Mouse (Mus musculus) hindbrain, embryonic 11.5 days (tissue): ENCODE data around the gene Cadps. TPM values are rescaled to one million over a fixed set of nuclear protein-coding genes. Genes with fewer than 3 reads are reported as not detected.
A peak's percentile ranks its signal among the peaks of the same experiment; 100 is the strongest.

Source experiments
- ATAC-seq: fragments of 200-750 bp; cut with Nextera tagmentation; 2 replicates; pipeline ENCODE4 v1.8.0; 2017; ENCODE audit warnings: mild to moderate bottlenecking, moderate TSS enrichment, moderate library complexity; ENCODE audit not compliant: low FRiP score
- DNase-seq: peaks from one replicate; pipeline ENCODE4 v3.0.0-alpha.2; 2015; ENCODE audit warnings: low spot score
- H3K27ac ChIP-seq: fragments of 300-500 bp; sonication (generic); 2 replicates; pipeline ENCODE4 v1.5.1; 2014; ENCODE audit warnings: mild to moderate bottlenecking, low read depth, low read length
- H3K27me3 ChIP-seq: fragments of 300-500 bp; sonication (generic); 2 replicates; pipeline ENCODE4 v1.6.1; 2014; ENCODE audit warnings: mild to moderate bottlenecking, low read length, moderate library complexity, mixed read lengths; ENCODE audit not compliant: control insufficient read depth, insufficient read depth
- H3K36me3 ChIP-seq: fragments of 300-500 bp; sonication (generic); 2 replicates; pipeline ENCODE4 v1.6.1; 2014; ENCODE audit warnings: mild to moderate bottlenecking, low read length, moderate library complexity, mixed read lengths; ENCODE audit not compliant: control insufficient read depth, insufficient read depth
- H3K4me1 ChIP-seq: fragments of 300-500 bp; sonication (generic); replicated peaks from 2 replicates; pipeline ENCODE4 v1.6.1; 2014; ENCODE audit warnings: low read length, mixed read lengths; ENCODE audit not compliant: control insufficient read depth, insufficient read depth
- H3K4me2 ChIP-seq: fragments of 300-500 bp; sonication (generic); replicated peaks from 2 replicates; pipeline ENCODE4 v1.6.1; 2014; ENCODE audit warnings: mild to moderate bottlenecking, low read depth, low read length
- H3K4me3 ChIP-seq: fragments of 300-500 bp; sonication (generic); 2 replicates; pipeline ENCODE4 v1.5.1; 2014; ENCODE audit warnings: low read depth, low read length
- H3K9ac ChIP-seq: fragments of 300-500 bp; sonication (generic); 2 replicates; pipeline ENCODE4 v1.6.1; 2014; ENCODE audit warnings: low read depth, low read length
- H3K9me3 ChIP-seq: fragments of 300-500 bp; sonication (generic); 2 replicates; pipeline ENCODE4 v1.6.1; 2016; ENCODE audit warnings: low read length; ENCODE audit not compliant: control insufficient read depth
- WGBS: fragments of 180-500 bp; shearing (Covaris S2); extraction: QIAGEN DNeasy Blood & Tissue Kit; methylation state at CpG from one replicate; pipeline ENCODE4 v1.1.7; 2014; 5-methylcytosine and 5-hydroxymethylcytosine counted together
- polyA plus RNA-seq: library from polyadenylated mRNA; unstranded; fragments of >200 nt; fragmentation: Nextera tagmentation; extraction: Ambion mirVana; gene quantifications from 2 replicates; pipeline ENCODE4 v1.2.1, GENCODE M21; 2014

The Cadps gene
- polyA plus RNA-seq, 1 experiment from 2014 or later = 24.3 TPM

GRCm38 (mm10) chr14:12406588-12406987 lies 416.3 kb downstream of the Cadps start:
- no peak for DNase-seq
- WGBS = 89% methylated on average over 10 of the region's 10 CpGs

GRCm38 (mm10) chr14:12405201-12405600 lies 417.7 kb downstream of the Cadps start:
- H3K4me1 ChIP-seq = no peaks in the 10 kb centered on the region
- no peaks in the 10 kb centered on the region for H3K36me3 ChIP-seq
- H3K27me3 ChIP-seq = peaks cover 7% of the 10 kb centered on the region
- no peak for ATAC-seq
- no peaks in the 10 kb centered on the region for H3K9me3 ChIP-seq
- no peak overlapping the region for H3K4me2 ChIP-seq
- no peak overlapping the region for H3K9ac ChIP-seq
- DNase-seq = no peak
- H3K27ac ChIP-seq = no peak overlapping the region
- no peak overlapping the region for H3K4me3 ChIP-seq
- 79% methylated on average over 5 of the region's 5 CpGs for WGBS

More at GRCm38 (mm10) chr14:12406588-12406987, 416.3 kb downstream of the Cadps start:
- Histone ChIP-seq H3K4me2 (no peak overlapping the region), H3K4me3 (no peak overlapping the region), H3K27me3 (peaks cover 7% of the 10 kb centered on the region), H3K9me3 (no peaks in the 10 kb centered on the region), H3K4me1 (no peaks in the 10 kb centered on the region), H3K9ac (no peak overlapping the region), H3K36me3 (no peaks in the 10 kb centered on the region), H3K27ac (no peak overlapping the region)
- ATAC-seq = no peak

GRCm38 (mm10) chr14:12404724-12405123 lies 418.2 kb downstream of the Cadps start:
- Histone ChIP-seq H3K9ac (no peak overlapping the region), H3K27me3 (peaks cover 9% of the 10 kb centered on the region), H3K9me3 (no peaks in the 10 kb centered on the region), H3K4me2 (no peak overlapping the region), H3K4me3 (no peak overlapping the region), H3K27ac (no peak overlapping the region), H3K4me1 (no peaks in the 10 kb centered on the region), H3K36me3 (no peaks in the 10 kb centered on the region)
- ATAC-seq (no peak), DNase-seq (no peak)
- 84% methylated on average over 3 of the region's 3 CpGs for WGBS

- no peak overlapping the region for H3K9ac ChIP-seq
- WGBS = 62% methylated on average over 3 of the region's 3 CpGs
- ATAC-seq (no peak), DNase-seq (no peak)
- H3K27me3 ChIP-seq = peaks cover 9% of the 10 kb centered on the region
- H3K36me3 ChIP-seq = no peaks in the 10 kb centered on the region
- no peak overlapping the region for H3K4me3 ChIP-seq
- no peak overlapping the region for H3K27ac ChIP-seq
- no peaks in the 10 kb centered on the region for H3K9me3 ChIP-seq
- H3K4me1 ChIP-seq = no peaks in the 10 kb centered on the region
- no peak overlapping the region for H3K4me2 ChIP-seq
Observed at GRCm38 (mm10) chr14:12404052-12404451, 418.8 kb downstream of the Cadps start.

- Histone ChIP-seq H3K4me2 (no peak overlapping the region), H3K4me3 (no peak overlapping the region), H3K36me3 (no peaks in the 10 kb centered on the region), H3K9ac (no peak overlapping the region), H3K27ac (no peak overlapping the region), H3K9me3 (no peaks in the 10 kb centered on the region), H3K4me1 (no peaks in the 10 kb centered on the region), H3K27me3 (peaks cover 33% of the 10 kb centered on the region)
- no peak for DNase-seq
- 90% methylated on average over 5 of the region's 5 CpGs for WGBS
- no peak for ATAC-seq
Observed at GRCm38 (mm10) chr14:12400116-12400515, 422.8 kb downstream of the Cadps start.

- WGBS = 70% methylated on average over 3 of the region's 3 CpGs
- Histone ChIP-seq H3K9me3 (no peaks in the 10 kb centered on the region), H3K4me2 (no peak overlapping the region), H3K4me3 (no peak overlapping the region), H3K27me3 (peaks cover 47% of the 10 kb centered on the region), H3K27ac (no peak overlapping the region), H3K36me3 (no peaks in the 10 kb centered on the region), H3K4me1 (0 out of 2 replicates have a peak, but pooled peaks cover 2% of the 10 kb centered on the region), H3K9ac (no peak overlapping the region)
- no peak for ATAC-seq
- no peak for DNase-seq
Observed at GRCm38 (mm10) chr14:12397561-12397960, 425.3 kb downstream of the Cadps start.

GRCm38 (mm10) chr14:12394318-12394717 lies 428.6 kb downstream of the Cadps start:
- ATAC-seq (no peak), DNase-seq (no peak)
- no peak overlapping the region for H3K27ac ChIP-seq
- no peaks in the 10 kb centered on the region for H3K36me3 ChIP-seq
- no peak overlapping the region for H3K4me3 ChIP-seq
- H3K9me3 ChIP-seq = no peaks in the 10 kb centered on the region
- peaks cover 73% of the 10 kb centered on the region for H3K27me3 ChIP-seq
- peaks cover 4% of the 10 kb centered on the region; the same call in 1 of the 2 replicates for H3K4me1 ChIP-seq
- no peak overlapping the region for H3K4me2 ChIP-seq
- no peak overlapping the region for H3K9ac ChIP-seq
- WGBS = 38% methylated on average over 2 of the region's 2 CpGs

- Histone ChIP-seq H3K4me1 (peaks cover 10% of the 10 kb centered on the region), H3K27me3 (peaks cover 79% of the 10 kb centered on the region), H3K9ac (no peak overlapping the region), H3K4me2 (no peak overlapping the region), H3K36me3 (no peaks in the 10 kb centered on the region), H3K4me3 (no peak overlapping the region), H3K27ac (no peak overlapping the region), H3K9me3 (no peaks in the 10 kb centered on the region)
- ATAC-seq = peak; percentile 87
- WGBS = 18% methylated on average over 12 of the region's 12 CpGs
- DNase-seq = peak; percentile 74
Observed at GRCm38 (mm10) chr14:12393271-12393861, 429.5 kb downstream of the Cadps start.

GRCm38 (mm10) chr14:12391167-12391566 lies 431.7 kb downstream of the Cadps start:
- DNase-seq (no peak), ATAC-seq (no peak)
- Histone ChIP-seq H3K27ac (no peak overlapping the region), H3K9ac (no peak overlapping the region), H3K4me2 (no peak overlapping the region), H3K4me1 (peaks cover 10% of the 10 kb centered on the region), H3K9me3 (no peaks in the 10 kb centered on the region), H3K27me3 (peaks cover 80% of the 10 kb centered on the region), H3K4me3 (no peak overlapping the region), H3K36me3 (no peaks in the 10 kb centered on the region)
- WGBS = 49% methylated on average over 7 of the region's 7 CpGs
